Mouse (Mus musculus): ENCODE measurements around the gene Gm6020. TPM values are rescaled to one million over a fixed set of nuclear protein-coding genes. Genes with fewer than 3 reads are reported as not detected.
A peak's percentile ranks its signal among the peaks of the same experiment; 100 is the strongest.
"Not testable (repeated sequence)": the region's sequence is repeated elsewhere in the genome, so short reads cannot be mapped to it uniquely, and the experiment has no call there.

Gm6020 gene
- polyA plus RNA-seq (2015; fragmentation: Nextera tagmentation; extraction: Ambion mirVana) = not detected in 2 replicates

DNA sequence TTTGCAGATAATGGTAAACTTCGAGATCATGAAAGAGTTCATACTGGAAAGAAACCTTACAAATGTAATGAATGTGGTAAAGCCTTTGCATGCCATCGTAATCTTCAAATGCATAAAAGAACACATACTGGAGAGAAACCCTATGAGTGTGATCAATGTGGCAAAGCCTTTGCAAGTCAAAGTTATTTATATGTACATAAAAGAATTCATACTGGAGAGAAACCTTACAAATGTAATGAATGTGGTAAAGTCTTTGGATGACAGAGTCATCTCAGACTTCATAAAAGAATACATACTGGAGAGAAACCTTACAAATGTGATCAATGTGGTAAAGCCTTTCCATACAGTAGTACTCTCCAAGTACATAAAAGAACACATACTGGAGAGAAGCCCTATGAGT is at the start of gene Gm6020:
Gene Gm6020, plus strand, starts transcription at position 301 of the 400 bp plus-strand sequence.
- DNase-seq; H3K4me1 ChIP-seq (ENCODE audit: insufficient read depth); H3K4me3 ChIP-seq (ENCODE audit: low read depth, low read length); ATAC-seq; H3K4me2 ChIP-seq (ENCODE audit: low read depth, low read length); H3K36me3 ChIP-seq (replicated peaks; ENCODE audit: insufficient read depth, low read length); H3K9ac ChIP-seq (replicated peaks); H3K27me3 ChIP-seq (ENCODE audit: insufficient read depth, low read length); H3K9me3 ChIP-seq (ENCODE audit: low read length); H3K27ac ChIP-seq (ENCODE audit: low read depth): not testable (repeated sequence)
- 68% methylated on average over 2 of the region's 2 CpGs for WGBS (ENCODE audit: insufficient replicate concordance)

DNA sequence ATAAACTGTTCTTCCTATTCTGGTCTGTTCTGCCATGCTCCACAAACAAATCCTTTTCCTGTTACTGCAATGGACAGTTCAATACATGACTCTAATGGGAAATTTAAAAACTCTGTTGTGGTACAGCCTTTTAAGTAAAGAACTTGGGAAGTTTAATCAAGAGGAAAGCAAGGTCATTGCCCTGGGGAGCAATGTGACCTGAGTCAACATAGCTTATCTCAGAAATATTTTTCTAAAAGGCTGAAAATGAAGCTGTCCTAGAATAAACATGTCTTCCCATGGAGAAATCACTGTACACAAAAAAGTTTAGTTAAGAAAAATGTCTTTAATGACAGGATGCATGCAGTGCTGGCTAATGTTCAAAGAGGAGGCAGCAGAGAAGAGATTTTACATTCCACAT is 45.0 kb upstream of the Gm6020 start:
- no peak for ATAC-seq
- Histone ChIP-seq H3K27ac (ENCODE audit: low read depth) (0 out of 2 replicates have a peak overlapping the region, but pooled peaks have one; percentile 40), H3K9me3 (ENCODE audit: low read length) (no peaks in the 10 kb centered on the region), H3K27me3 (ENCODE audit: insufficient read depth, low read length) (no peaks in the 10 kb centered on the region), H3K4me3 (ENCODE audit: low read depth, low read length) (no peak overlapping the region), H3K4me1 (ENCODE audit: insufficient read depth) (peaks cover 16% of the 10 kb centered on the region), H3K9ac (replicated peaks) (no peak overlapping the region), H3K4me2 (ENCODE audit: low read depth, low read length) (peak overlapping the region; percentile 78), H3K36me3 (replicated peaks; ENCODE audit: insufficient read depth, low read length) (no peaks in the 10 kb centered on the region)
- no peak for DNase-seq
- TF ChIP-seq EP300 (IDR thresholded peaks at IDR 0.05; ENCODE audit: low read depth) (no peak), CTCF (IDR thresholded peaks at IDR 0.05; ENCODE audit: low read depth) (no peak)

DNA sequence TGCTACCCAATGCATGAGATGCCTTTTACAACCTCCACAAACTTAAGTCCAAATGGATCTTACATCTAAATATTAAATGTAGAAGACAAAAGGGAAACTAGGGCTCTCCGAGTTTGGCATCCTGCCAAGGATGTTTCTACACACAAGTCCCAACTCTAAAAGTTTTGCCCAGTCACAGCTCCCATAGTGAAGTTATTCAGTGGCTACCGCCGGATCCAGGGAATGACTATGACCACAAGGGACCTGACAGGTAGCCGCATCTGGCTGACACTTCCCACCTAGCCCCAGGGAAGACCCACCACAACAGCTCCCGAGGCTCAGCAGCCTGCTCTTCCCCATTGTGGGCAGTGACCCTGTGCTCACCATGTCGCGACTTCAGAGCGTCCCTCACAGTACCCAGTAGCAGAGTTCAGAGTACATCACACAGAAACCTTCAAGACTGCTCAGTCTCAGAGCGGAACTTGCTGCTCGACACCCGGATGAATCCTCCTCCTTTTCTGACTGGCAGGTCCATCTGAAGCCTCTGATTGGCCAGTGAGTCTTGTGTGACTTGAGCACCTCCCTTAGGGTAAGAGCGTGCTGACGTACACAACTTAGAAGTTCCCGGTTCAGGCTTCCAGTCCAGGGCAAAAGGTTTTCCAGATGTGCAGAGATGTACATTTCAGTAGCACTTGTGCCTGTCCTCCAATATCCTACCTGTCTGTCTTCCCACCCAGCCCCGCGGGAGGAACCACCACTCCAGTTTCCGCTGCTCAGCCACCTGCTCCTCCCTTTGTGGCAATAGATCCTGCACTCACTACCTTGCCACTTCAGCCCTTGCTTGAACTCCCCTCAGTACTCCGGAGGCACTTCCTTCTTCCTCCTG is 43.1 kb upstream of the Gm6020 start, which contains the start of gene Zfp950:
Gene Zfp950, minus strand, starts transcription at position 499 of the 865 bp plus-strand sequence.
- DNase-seq (peak; percentile 82), ATAC-seq (peak; percentile 100)
- 1% methylated on average over 18 of the region's 18 CpGs for WGBS (ENCODE audit: insufficient replicate concordance)
- Histone ChIP-seq H3K9me3 (ENCODE audit: low read length) (no peaks in the 10 kb centered on the region), H3K4me3 (ENCODE audit: low read depth, low read length) (peak within 1 kb of the TSS; percentile 93), H3K36me3 (replicated peaks; ENCODE audit: insufficient read depth, low read length) (no peaks in the 10 kb centered on the region), H3K4me2 (ENCODE audit: low read depth, low read length) (peak within 1 kb of the TSS; percentile 78), H3K27me3 (ENCODE audit: insufficient read depth, low read length) (no peaks in the 10 kb centered on the region), H3K4me1 (ENCODE audit: insufficient read depth) (peaks cover 16% of the 10 kb centered on the region), H3K27ac (ENCODE audit: low read depth) (peak within 1 kb of the TSS; percentile 95), H3K9ac (replicated peaks) (peak within 1 kb of the TSS; percentile 88)
- no peak for TF ChIP-seq CTCF (IDR thresholded peaks at IDR 0.05; ENCODE audit: low read depth)
- no peak for TF ChIP-seq EP300 (IDR thresholded peaks at IDR 0.05; ENCODE audit: low read depth)

DNA sequence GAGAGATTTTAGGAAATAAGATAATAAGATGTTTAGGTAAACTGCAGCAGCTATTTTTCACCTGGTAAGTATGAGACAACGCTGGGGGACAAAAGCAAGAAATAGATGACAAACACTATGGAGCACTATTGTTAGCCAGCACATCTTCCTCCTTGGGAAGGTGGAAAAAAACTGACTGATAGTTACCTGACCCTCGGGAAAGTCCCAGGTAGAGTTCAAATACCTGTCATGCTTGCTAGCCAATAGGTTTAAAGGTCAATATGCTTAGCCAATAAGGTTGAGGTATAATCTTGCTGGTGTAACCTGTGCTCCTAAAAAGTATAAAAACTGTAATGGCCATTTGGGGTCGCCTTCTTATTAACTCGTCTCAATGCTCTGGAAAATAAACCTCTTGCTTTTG is 42.4 kb upstream of the Gm6020 start:
- WGBS (ENCODE audit: insufficient replicate concordance) = 31% methylated on average over 4 of the region's 4 CpGs
- Histone ChIP-seq H3K27ac (ENCODE audit: low read depth) (peak overlapping the region; percentile 95), H3K4me2 (ENCODE audit: low read depth, low read length) (peak overlapping the region; percentile 78), H3K4me3 (ENCODE audit: low read depth, low read length) (peak overlapping the region; percentile 93), H3K36me3 (replicated peaks; ENCODE audit: insufficient read depth, low read length) (no peaks in the 10 kb centered on the region), H3K9ac (replicated peaks) (peak overlapping the region; percentile 88), H3K9me3 (ENCODE audit: low read length) (no peaks in the 10 kb centered on the region), H3K27me3 (ENCODE audit: insufficient read depth, low read length) (no peaks in the 10 kb centered on the region), H3K4me1 (ENCODE audit: insufficient read depth) (peaks cover 16% of the 10 kb centered on the region)
- TF ChIP-seq CTCF (IDR thresholded peaks at IDR 0.05; ENCODE audit: low read depth) (no peak), EP300 (IDR thresholded peaks at IDR 0.05; ENCODE audit: low read depth) (no peak)
- ATAC-seq (no peak), DNase-seq (no peak)

DNA sequence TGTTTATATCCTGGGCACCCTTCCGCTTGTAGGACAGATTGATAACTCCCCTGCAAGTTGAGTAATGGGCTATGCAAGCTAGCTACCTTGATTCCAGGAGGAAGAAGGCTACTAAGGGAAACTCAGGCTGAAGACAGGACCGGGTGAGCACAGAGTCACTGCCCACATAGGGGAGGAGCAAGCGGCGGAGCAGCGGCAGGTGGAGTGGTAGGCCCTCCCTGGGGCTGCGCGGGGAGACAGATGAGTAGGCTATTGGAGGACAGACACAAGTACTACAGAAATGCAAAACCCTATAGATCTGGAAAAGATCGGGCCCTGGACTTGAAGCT is 32.4 kb upstream of the Gm6020 start:
- Histone ChIP-seq H3K27me3 (ENCODE audit: insufficient read depth, low read length) (no peaks in the 10 kb centered on the region), H3K36me3 (replicated peaks; ENCODE audit: insufficient read depth, low read length) (no peaks in the 10 kb centered on the region), H3K4me3 (ENCODE audit: low read depth, low read length) (peak overlapping the region; percentile 54), H3K9me3 (ENCODE audit: low read length) (no peaks in the 10 kb centered on the region), H3K4me2 (ENCODE audit: low read depth, low read length) (peak overlapping the region; percentile 85), H3K9ac (replicated peaks) (peak overlapping the region; percentile 64), H3K27ac (ENCODE audit: low read depth) (no peak overlapping the region), H3K4me1 (ENCODE audit: insufficient read depth) (peaks cover 6% of the 10 kb centered on the region)
- 8% methylated on average over 8 of the region's 8 CpGs for WGBS (ENCODE audit: insufficient replicate concordance)
- DNase-seq (peak; percentile 65), ATAC-seq (peak; percentile 87)
- TF ChIP-seq CTCF (IDR thresholded peaks at IDR 0.05; ENCODE audit: low read depth) = no peak
- TF ChIP-seq EP300 (IDR thresholded peaks at IDR 0.05; ENCODE audit: low read depth) = no peak

DNA sequence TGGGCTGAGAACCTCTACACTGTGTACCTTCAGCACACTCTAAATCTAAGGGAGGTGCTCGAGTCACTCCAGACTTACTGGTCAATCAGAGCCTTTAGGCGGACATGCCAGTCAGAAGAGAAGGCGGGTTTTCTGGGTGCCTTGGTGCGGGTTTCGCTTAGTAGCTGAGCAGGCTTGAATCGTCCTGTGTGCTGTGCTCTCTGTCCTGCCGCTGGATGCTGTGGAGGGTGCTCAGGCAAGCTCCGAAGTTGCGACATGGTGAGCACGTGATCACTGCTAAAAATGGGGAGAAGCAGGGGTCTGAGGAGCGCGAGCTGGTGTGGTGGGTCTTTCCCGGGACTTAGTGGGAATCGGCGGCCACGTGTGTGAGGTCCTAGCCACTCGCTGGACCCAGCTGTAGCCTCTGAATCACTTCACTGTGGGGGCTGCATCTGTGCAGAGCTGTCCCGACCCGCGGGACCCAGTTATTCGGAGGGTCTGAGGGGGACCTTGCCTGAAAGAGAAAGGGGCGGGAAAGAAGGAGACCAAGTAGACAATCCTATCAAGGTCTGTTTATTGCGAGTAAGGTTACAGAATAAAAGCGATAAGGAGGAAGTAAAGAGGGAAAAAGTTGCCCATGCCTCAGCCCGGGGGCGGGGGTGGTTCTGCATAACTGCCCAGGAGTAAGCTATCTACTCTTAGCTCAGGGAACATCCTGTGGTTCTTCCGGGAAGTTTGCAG is 31.8 kb upstream of the Gm6020 start:
- Histone ChIP-seq H3K4me3 (ENCODE audit: low read depth, low read length) (peak overlapping the region; percentile 54), H3K9ac (replicated peaks) (peak overlapping the region; percentile 64), H3K4me1 (ENCODE audit: insufficient read depth) (peaks cover 6% of the 10 kb centered on the region), H3K27me3 (ENCODE audit: insufficient read depth, low read length) (no peaks in the 10 kb centered on the region), H3K4me2 (ENCODE audit: low read depth, low read length) (peak overlapping the region; percentile 85), H3K36me3 (replicated peaks; ENCODE audit: insufficient read depth, low read length) (no peaks in the 10 kb centered on the region), H3K9me3 (ENCODE audit: low read length) (no peaks in the 10 kb centered on the region), H3K27ac (ENCODE audit: low read depth) (no peak overlapping the region)
- DNase-seq (peak; percentile 42), ATAC-seq (peak; percentile 85)
- TF ChIP-seq EP300 (IDR thresholded peaks at IDR 0.05; ENCODE audit: low read depth) (no peak), CTCF (IDR thresholded peaks at IDR 0.05; ENCODE audit: low read depth) (no peak)
- WGBS (ENCODE audit: insufficient replicate concordance) = 2% methylated on average over 27 of the region's 27 CpGs
